Mouse (Mus musculus) C2C12 (cell line): ENCODE data around the gene BC048562.

Experiments used
- CTCF ChIP-seq: IDR thresholded peaks from one replicate; pipeline ENCODE4 v1.5.1; 2011; ENCODE audit not compliant: control insufficient read depth, insufficient read depth, insufficient read length
- MAX ChIP-seq: IDR thresholded peaks from one replicate; pipeline ENCODE4 v1.6.1; 2011; ENCODE audit warnings: mild to moderate bottlenecking, control low read depth
- USF1 ChIP-seq: IDR thresholded peaks from one replicate; pipeline ENCODE4 v1.6.1; 2011; ENCODE audit warnings: low read depth, mild to moderate bottlenecking, control low read depth, moderate library complexity

DNA sequence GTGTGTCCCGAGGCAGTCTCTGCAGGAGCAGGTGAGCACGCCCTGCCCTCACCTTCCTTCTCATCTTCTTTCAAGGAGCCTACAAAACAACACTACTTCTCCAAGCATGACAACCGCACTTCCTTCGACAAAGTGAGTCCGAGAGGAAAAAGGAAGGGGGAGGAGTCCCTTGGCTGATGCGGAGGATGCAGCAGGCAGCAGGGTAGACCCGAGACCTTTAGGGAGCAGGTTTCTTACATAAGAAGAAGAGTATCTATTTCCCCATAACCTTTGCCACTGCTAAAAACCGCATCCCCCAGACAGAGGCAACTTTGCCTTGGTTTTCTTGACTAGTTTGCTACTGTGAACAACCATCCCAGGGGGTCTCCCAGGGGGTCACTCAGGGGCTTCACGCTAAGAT lies 8.8 kb downstream of the BC048562 start:
- TF ChIP-seq CTCF, result no peak
- no peak for TF ChIP-seq MAX
- TF ChIP-seq USF1, result no peak
